Mouse (Mus musculus) kidney, embryonic 14.5 days (tissue): ENCODE measurements around the gene Il17rd. TPM values are rescaled to one million over a fixed set of nuclear protein-coding genes. Genes with fewer than 3 reads are reported as not detected.

ENCODE experiments used
- ATAC-seq: fragments of 200-750 bp; cut with Nextera tagmentation; 2 replicates; pipeline ENCODE4 v1.8.0; 2017; ENCODE audit warnings: moderate number of reproducible peaks, mild to moderate bottlenecking, moderate TSS enrichment, moderate library complexity; ENCODE audit not compliant: low FRiP score, low TSS enrichment
- H3K27ac ChIP-seq: fragments of 300-500 bp; sonication (generic); 2 replicates; pipeline ENCODE4 v1.5.1; 2014; ENCODE audit warnings: low read depth, mild to moderate bottlenecking, low read length, moderate library complexity, mixed read lengths
- H3K27me3 ChIP-seq: fragments of 300-500 bp; sonication (generic); 2 replicates; pipeline ENCODE4 v1.6.1; 2014; ENCODE audit warnings: mild to moderate bottlenecking, low read length; ENCODE audit not compliant: control insufficient read depth, insufficient read depth
- H3K36me3 ChIP-seq: fragments of 300-500 bp; sonication (generic); 2 replicates; pipeline ENCODE4 v1.6.1; 2014; ENCODE audit warnings: low read length, mixed read lengths; ENCODE audit not compliant: control insufficient read depth, insufficient read depth
- H3K4me1 ChIP-seq: fragments of 300-500 bp; sonication (generic); 2 replicates; pipeline ENCODE4 v1.6.1; 2014; ENCODE audit warnings: low read length, mixed read lengths; ENCODE audit not compliant: control insufficient read depth, insufficient read depth
- H3K4me2 ChIP-seq: fragments of 300-500 bp; sonication (generic); replicated peaks from 2 replicates; pipeline ENCODE4 v1.6.1; 2014; ENCODE audit warnings: low read depth, mild to moderate bottlenecking, low read length
- H3K4me3 ChIP-seq: fragments of 300-500 bp; sonication (generic); 2 replicates; pipeline ENCODE4 v1.5.1; 2014; ENCODE audit warnings: mild to moderate bottlenecking, low read length
- H3K9ac ChIP-seq: fragments of 300-500 bp; sonication (generic); 2 replicates; pipeline ENCODE4 v1.6.1; 2014; ENCODE audit warnings: low read depth, mild to moderate bottlenecking, low read length, moderate library complexity
- H3K9me3 ChIP-seq: fragments of 300-500 bp; sonication (generic); 2 replicates; pipeline ENCODE4 v1.6.1; 2016; ENCODE audit warnings: low read length; ENCODE audit not compliant: control insufficient read depth
- WGBS: fragments of 180-500 bp; shearing (Covaris S2); extraction: QIAGEN DNeasy Blood & Tissue Kit; methylation state at CpG from one replicate; pipeline ENCODE4 v1.1.7; 2014; 5-methylcytosine and 5-hydroxymethylcytosine counted together
- polyA plus RNA-seq: library from polyadenylated mRNA; unstranded; fragments of >200 nt; fragmentation: Nextera tagmentation; extraction: Ambion mirVana; gene quantifications from 2 replicates; pipeline ENCODE4 v1.2.1, GENCODE M21; 2014

The Il17rd gene
- polyA plus RNA-seq, 1 experiment from 2014 or later, result 9.2 TPM

DNA sequence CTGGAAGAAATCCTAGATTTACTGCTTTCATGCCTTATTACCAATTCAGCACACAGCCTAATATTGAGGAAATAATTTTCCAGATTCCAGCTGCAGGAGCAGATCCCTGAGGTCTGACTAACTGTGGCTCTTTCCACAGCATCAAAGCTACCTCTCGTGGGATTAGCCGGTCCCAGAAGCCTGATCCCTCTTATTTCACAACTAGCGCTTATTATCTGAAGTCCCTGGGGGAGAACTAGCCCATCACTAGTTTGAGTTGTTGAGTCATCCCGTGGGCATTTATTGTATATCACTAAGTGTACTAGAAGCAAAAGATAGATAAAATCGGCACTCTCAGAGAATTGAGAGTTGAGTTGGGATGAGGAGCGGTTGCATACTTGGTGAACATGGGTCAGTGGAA is 117.3 kb downstream of the Il17rd start:
- Histone ChIP-seq H3K27ac (no peak overlapping the region), H3K4me2 (no peak overlapping the region), H3K27me3 (no peaks in the 10 kb centered on the region), H3K9me3 (no peaks in the 10 kb centered on the region), H3K36me3 (no peaks in the 10 kb centered on the region), H3K4me1 (peaks cover 3% of the 10 kb centered on the region; the same call in 1 of the 2 replicates), H3K4me3 (no peak overlapping the region), H3K9ac (no peak overlapping the region)
- ATAC-seq, result no peak
- WGBS, result 86% methylated on average over 6 of the region's 6 CpGs

Other genes with a start within 250 kb of the Il17rd start
- 0.13 and 0.26 TPM in 2 replicates for gene Asb14, start 144.4 kb upstream of the Il17rd start, polyA plus RNA-seq
- 48.8 and 55.6 TPM in 2 replicates for gene Appl1, start 67.7 kb upstream of the Il17rd start, polyA plus RNA-seq
- gene Hesx1, start 44.5 kb upstream of the Il17rd start, polyA plus RNA-seq, result 0.99 and 1.4 TPM in 2 replicates
- 7.7 and 15.0 TPM in 2 replicates for gene Arhgef3, start 76.0 kb downstream of the Il17rd start, polyA plus RNA-seq